Mouse (Mus musculus): ENCODE measurements around the gene Vmn1r121.
"Not testable (repeated sequence)": the region's sequence is repeated elsewhere in the genome, so short reads cannot be mapped to it uniquely, and the experiment has no call there.

Vmn1r121 gene

DNA sequence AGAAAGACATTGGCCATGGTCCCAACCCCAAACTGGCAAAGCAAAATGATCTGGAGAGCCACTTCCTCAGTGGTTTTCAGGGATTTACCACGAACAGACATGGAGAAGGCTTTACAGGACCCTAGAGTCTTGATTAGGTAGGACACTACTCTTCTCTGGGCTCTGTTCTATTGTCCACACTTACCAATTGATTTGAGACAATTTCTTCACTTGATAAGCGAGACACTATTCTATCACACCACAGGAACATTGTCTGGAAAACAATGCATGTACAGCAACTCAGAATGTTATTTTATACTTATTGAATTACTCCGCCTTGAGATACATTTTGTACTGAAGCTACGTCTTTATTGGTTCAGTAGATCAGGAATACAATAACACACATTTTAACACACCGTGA, at the start of gene Vmn1r121:
Gene Vmn1r121, minus strand, starts transcription at position 101 of the 400 bp plus-strand sequence.
- not testable (repeated sequence) for DNase-seq (ENCODE audit: low read depth in 2 of 2, low spot score in 2 of 2)

DNA sequence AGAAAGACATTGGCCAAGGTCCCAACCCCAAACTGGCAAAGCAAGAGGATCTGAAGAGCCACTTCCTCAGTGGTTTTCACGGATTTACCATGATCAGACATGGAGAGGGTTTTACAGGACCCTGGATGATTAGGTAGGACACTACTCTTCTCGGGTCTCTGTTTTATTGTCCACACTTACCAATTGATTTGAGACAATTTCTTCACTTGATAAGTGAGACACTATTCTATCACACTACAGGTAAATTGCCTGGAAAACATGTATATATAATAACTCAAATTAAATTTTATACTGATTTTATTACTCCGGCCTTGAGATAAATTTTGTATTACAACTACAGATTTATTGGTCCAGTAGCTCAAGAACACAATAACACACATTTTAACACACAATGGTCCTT, 35.7 kb upstream of the Vmn1r121 start, which contains the start of gene Vmn1r122:
Gene Vmn1r122, minus strand, starts transcription at position 101 of the 400 bp plus-strand sequence.
- DNase-seq (ENCODE audit: low read depth in 2 of 2, low spot score in 2 of 2), result not testable (repeated sequence)

DNA sequence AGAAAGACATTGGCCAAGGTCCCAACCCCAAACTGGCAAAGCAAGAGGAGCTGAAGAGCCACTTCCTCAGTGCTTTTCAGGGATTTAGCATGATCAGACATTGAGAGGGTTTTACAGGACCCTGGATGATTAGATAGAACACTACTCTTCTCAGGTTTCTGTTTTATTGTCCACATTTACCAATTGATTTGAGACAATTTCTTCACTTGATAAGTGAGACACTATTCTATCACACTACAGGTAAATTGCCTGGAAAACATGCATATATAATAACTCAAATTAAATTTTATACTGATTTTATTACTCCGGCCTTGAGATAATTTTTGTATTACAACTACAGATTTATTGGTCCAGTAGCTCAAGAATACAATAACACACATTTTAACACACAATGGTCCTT, 44.6 kb downstream of the Vmn1r121 start, which contains the start of gene Vmn1r120:
Gene Vmn1r120, minus strand, starts transcription at position 101 of the 400 bp plus-strand sequence.
- DNase-seq (ENCODE audit: low read depth in 2 of 2, low spot score in 2 of 2), result not testable (repeated sequence)

Data from CD8-positive naive resting alpha-beta T cell, adult 2 months (primary cell).